Mouse (Mus musculus): ENCODE measurements around the gene Rad51b.

- TF ChIP-seq UBTF (IDR thresholded peaks at IDR 0.05; ENCODE audit: low read depth, low read length) (no peak), SIN3A (IDR thresholded peaks at IDR 0.05; ENCODE audit: low read length) (no peak), TCF12 (IDR thresholded peaks at IDR 0.05; ENCODE audit: low read depth, low read length) (no peak), SMC3 (IDR thresholded peaks at IDR 0.05; ENCODE audit: low read depth, low read length) (no peak), MYC (IDR thresholded peaks at IDR 0.05; ENCODE audit: low read depth, low read length) (no peak), ZMIZ1 (IDR thresholded peaks at IDR 0.05; ENCODE audit: low read depth, low read length) (no peak), CHD1 (IDR thresholded peaks at IDR 0.05; ENCODE audit: low read depth, low read length) (no peak), USF2 (conservative IDR thresholded peaks at IDR 0.05; ENCODE audit: low read depth, low read length) (no peak), CHD2 (IDR thresholded peaks at IDR 0.05; ENCODE audit: low read length) (no peak), POLR2AphosphoS2 (IDR thresholded peaks at IDR 0.05; ENCODE audit: low read depth, low read length) (no peak), PAX5 (IDR thresholded peaks at IDR 0.05; ENCODE audit: low read length) (no peak)
These were observed 34.6 kb downstream of the Rad51b start for GRCm38 (mm10) chr12:79331722-79332121.
